Mouse (Mus musculus): ENCODE data around the gene Sgsh. TPM values are rescaled to one million over a fixed set of nuclear protein-coding genes. Genes with fewer than 3 reads are reported as not detected.

The Sgsh gene
- total and polyA plus RNA-seq, 3 experiments = 0.12 to 0.25 TPM; not detected in 1

GRCm38 (mm10) chr11:119384904-119385303 lies 29.6 kb upstream of the Sgsh start:
- no peak overlapping the region for H3K4me3 ChIP-seq (ENCODE audit: control insufficient read depth in 1 of 2, insufficient read depth in 1 of 2, low read depth in 2 of 2, low read length in 2 of 2)
- peaks cover 5 to 11% of the 10 kb centered on the region in 2 experiments for H3K27me3 ChIP-seq (ENCODE audit: control insufficient read depth in 1 of 2, insufficient read depth in 2 of 2, low read length in 2 of 2)
- no peak overlapping the region for H3K9ac ChIP-seq (ENCODE audit: control insufficient read depth, low read depth, low read length, poor library complexity, severe bottlenecking)
- TF ChIP-seq ELF1 (IDR thresholded peaks at IDR 0.05; ENCODE audit: low read depth, low read length) (0 out of 2 replicates have a peak, but pooled peaks have one; percentile 9), MEF2A (IDR thresholded peaks at IDR 0.05; ENCODE audit: extremely low read depth, insufficient replicate concordance, low read depth, low read length, poor library complexity, severe bottlenecking) (peak; percentile 64; the same call in 1 of the 2 replicates), ETS1 (IDR thresholded peaks at IDR 0.05; ENCODE audit: low read depth, low read length) (no peak), ZKSCAN1 (IDR thresholded peaks at IDR 0.05; ENCODE audit: low read depth, low read length) (no peak), CTCF (IDR thresholded peaks at IDR 0.05 in 2 of 3, conservative IDR thresholded peaks at IDR 0.05 in 1 of 3; ENCODE audit: control insufficient read depth in 1 of 3, insufficient read depth in 1 of 3, low read depth in 2 of 3, low read length in 3 of 3, poor library complexity in 1 of 3, severe bottlenecking in 1 of 3) (peak in 1 of 3 experiments; percentile 3; a peak in 1 of 6 replicates), HCFC1 (IDR thresholded peaks at IDR 0.05; ENCODE audit: low read depth, low read length) (no peak), NELFE (IDR thresholded peaks at IDR 0.05; ENCODE audit: low read depth, low read length) (no peak), USF2 (IDR thresholded peaks at IDR 0.05; ENCODE audit: borderline replicate concordance in 1 of 2, insufficient read depth in 1 of 2, low read depth in 1 of 2, low read length in 2 of 2) (no peak), E2F4 (IDR thresholded peaks at IDR 0.05; ENCODE audit: borderline replicate concordance, low read depth, low read length) (no peak), KAT2A (conservative IDR thresholded peaks at IDR 0.05; ENCODE audit: low read depth, low read length) (no peak)
- peaks cover 3 to 14% of the 10 kb centered on the region in 2 experiments; a peak in 3 of 4 replicates for H3K4me1 ChIP-seq (ENCODE audit: control insufficient read depth in 1 of 2, insufficient read depth in 2 of 2, low read length in 2 of 2)
- H3K79me2 ChIP-seq (ENCODE audit: control insufficient read depth, insufficient read depth, low read length, poor library complexity) = no peaks in the 10 kb centered on the region
- DNase-seq (ENCODE audit: low read depth, low spot score) = peak; percentile 60
- H3K9me3 ChIP-seq (replicated peaks; ENCODE audit: insufficient read depth, low read length) = no peaks in the 10 kb centered on the region
- peaks cover 0 to 3% of the 10 kb centered on the region in 2 experiments; a peak in 1 of 4 replicates for H3K36me3 ChIP-seq (ENCODE audit: control insufficient read depth in 1 of 2, insufficient read depth in 2 of 2, low read length in 2 of 2)
- H3K27ac ChIP-seq (ENCODE audit: control insufficient read depth, low read depth, low read length) = no peak overlapping the region

- Histone ChIP-seq H3K4me3 (ENCODE audit: control insufficient read depth in 1 of 2, insufficient read depth in 1 of 2, low read depth in 2 of 2, low read length in 2 of 2) (no peak overlapping the region), H3K27ac (ENCODE audit: control insufficient read depth, low read depth, low read length) (no peak overlapping the region), H3K36me3 (ENCODE audit: control insufficient read depth in 1 of 2, insufficient read depth in 2 of 2, low read length in 2 of 2) (peaks cover 0 to 3% of the 10 kb centered on the region in 2 experiments; a peak in 1 of 4 replicates), H3K79me2 (ENCODE audit: control insufficient read depth, insufficient read depth, low read length, poor library complexity) (no peaks in the 10 kb centered on the region), H3K9me3 (replicated peaks; ENCODE audit: insufficient read depth, low read length) (no peaks in the 10 kb centered on the region), H3K27me3 (ENCODE audit: control insufficient read depth in 1 of 2, insufficient read depth in 2 of 2, low read length in 2 of 2) (peaks cover 0 to 5% of the 10 kb centered on the region in 2 experiments; a peak in 1 of 4 replicates), H3K9ac (ENCODE audit: control insufficient read depth, low read depth, low read length, poor library complexity, severe bottlenecking) (no peak overlapping the region), H3K4me1 (ENCODE audit: control insufficient read depth in 1 of 2, insufficient read depth in 2 of 2, low read length in 2 of 2) (peaks cover 3 to 10% of the 10 kb centered on the region in 2 experiments; a peak in 3 of 4 replicates)
- TF ChIP-seq ZC3H11A (IDR thresholded peaks at IDR 0.05; ENCODE audit: low read depth, low read length) (no peak), MYB (IDR thresholded peaks at IDR 0.05; ENCODE audit: low read depth, low read length) (no peak), POLR2AphosphoS2 (IDR thresholded peaks at IDR 0.05; ENCODE audit: low read length) (no peak), ELF1 (IDR thresholded peaks at IDR 0.05; ENCODE audit: low read depth, low read length) (no peak), MAZ (IDR thresholded peaks at IDR 0.05; ENCODE audit: low read depth, low read length) (no peak), JUND (IDR thresholded peaks at IDR 0.05; ENCODE audit: low read depth, low read length) (no peak), TCF12 (IDR thresholded peaks at IDR 0.05; ENCODE audit: low read depth, low read length) (no peak), ZMIZ1 (IDR thresholded peaks at IDR 0.05; ENCODE audit: low read depth, low read length) (no peak), KAT2A (conservative IDR thresholded peaks at IDR 0.05; ENCODE audit: low read depth, low read length) (no peak), GATA1 (IDR thresholded peaks at IDR 0.05; ENCODE audit: low read depth, low read length) (no peak), POLR2AphosphoS5 (IDR thresholded peaks at IDR 0.05; ENCODE audit: borderline replicate concordance, low read depth, low read length) (no peak), BHLHE40 (IDR thresholded peaks at IDR 0.05; ENCODE audit: borderline replicate concordance, low read depth, low read length) (no peak), EP300 (IDR thresholded peaks at IDR 0.05; ENCODE audit: low read depth in 1 of 2, low read length in 2 of 2) (no peak), TAL1 (IDR thresholded peaks at IDR 0.05; ENCODE audit: low read length) (no peak)
- no peak for DNase-seq (ENCODE audit: low read depth, low spot score)
These were observed 27.1 kb upstream of the Sgsh start for GRCm38 (mm10) chr11:119382338-119382850.
